Mouse (Mus musculus) ES-E14 (cell line): Measurements from ENCODE around the gene Elane. TPM values are rescaled to one million over a fixed set of nuclear protein-coding genes. Genes with fewer than 3 reads are reported as not detected.

Experiments
- DNase-seq: peaks from one replicate; pipeline ENCODE4 v3.0.0-alpha.2; 2013; ENCODE audit warnings: low read depth, low spot score
- H3K27ac ChIP-seq: 2 replicates; pipeline ENCODE4 v1.5.1; 2012; ENCODE audit warnings: low read depth, mild to moderate bottlenecking, low read length, moderate library complexity, mixed read lengths; ENCODE audit not compliant: poor library complexity, insufficient read depth, severe bottlenecking
- H3K36me3 ChIP-seq: 2 replicates; pipeline ENCODE4 v1.6.1; 2012; ENCODE audit warnings: mild to moderate bottlenecking, low read length, moderate library complexity, mixed read lengths; ENCODE audit not compliant: control insufficient read depth, poor library complexity, insufficient read depth, severe bottlenecking
- H3K4me1 ChIP-seq, 2 experiments: fragments of 150-350 bp in 1 of 2; sonication (generic) in 1 of 2; 2 replicates each; pipeline ENCODE4 v1.6.1; 2012; ENCODE audit warnings: low read length in 2 of 2, mild to moderate bottlenecking in 1 of 2, mixed read lengths in 1 of 2; ENCODE audit not compliant: control insufficient read depth in 2 of 2, insufficient read depth in 2 of 2, poor library complexity in 1 of 2
- H3K4me3 ChIP-seq, 2 experiments: fragments of 150-350 bp in 1 of 2; sonication (generic) in 1 of 2; 2 replicates each; pipeline ENCODE4 v1.5.1; 2012; ENCODE audit warnings: low read length in 2 of 2, low read depth in 1 of 2, mild to moderate bottlenecking in 1 of 2, mixed read lengths in 1 of 2; ENCODE audit not compliant: insufficient read depth in 1 of 2, poor library complexity in 1 of 2, severe bottlenecking in 1 of 2
- H3K9ac ChIP-seq: 2 replicates; pipeline ENCODE4 v1.6.1; 2012; ENCODE audit warnings: low read depth, mild to moderate bottlenecking, low read length, mixed read lengths; ENCODE audit not compliant: poor library complexity, insufficient read depth, severe bottlenecking
- H3K9me3 ChIP-seq: fragments of 150-350 bp; sonication (generic); 2 replicates; pipeline ENCODE4 v1.6.1; 2012; ENCODE audit warnings: low read depth, mild to moderate bottlenecking, low read length; ENCODE audit not compliant: control insufficient read depth, insufficient read depth
- CHD2 ChIP-seq: IDR thresholded peaks from 2 replicates; pipeline ENCODE4 v1.6.1; 2014; ENCODE audit warnings: mild to moderate bottlenecking, low read depth, low read length, inconsistent platforms
- HCFC1 ChIP-seq: IDR thresholded peaks from 2 replicates; pipeline ENCODE4 v1.6.1; 2012; ENCODE audit warnings: low read length, inconsistent platforms, borderline replicate concordance; ENCODE audit not compliant: insufficient read depth
- MAFK ChIP-seq: IDR thresholded peaks from 2 replicates; pipeline ENCODE4 v1.6.1; 2014; ENCODE audit warnings: mild to moderate bottlenecking, low read depth, low read length, inconsistent platforms; ENCODE audit not compliant: insufficient read depth
- ZC3H11A ChIP-seq: IDR thresholded peaks from 2 replicates; pipeline ENCODE4 v1.6.1; 2012; ENCODE audit warnings: low read depth, mild to moderate bottlenecking, inconsistent platforms, low read length, borderline replicate concordance
- ZNF384 ChIP-seq: IDR thresholded peaks from 2 replicates; pipeline ENCODE4 v1.6.1; 2012; ENCODE audit warnings: low read depth, low read length, inconsistent platforms
- in situ Hi-C, 2 experiments: fragments of 600-800 bp; cut with MboI; formaldehyde crosslinking; loops; one replicate each; pipeline ENCODE4 v1.15.1; 2025; ENCODE audit warnings: low sequenced_read_pairs in 2 of 2, inconsistent platforms in 1 of 2; ENCODE audit not compliant: unreplicated experiment in 2 of 2
- total RNA-seq: library from RNA; depleted of rRNA; stranded (reverse); fragments of 300-350 nt; gene quantifications from 2 replicates; pipeline ENCODE4 v1.2.3, GENCODE M21; 2012

Gene Elane
- total RNA-seq, 1 experiment: not detected

DNA sequence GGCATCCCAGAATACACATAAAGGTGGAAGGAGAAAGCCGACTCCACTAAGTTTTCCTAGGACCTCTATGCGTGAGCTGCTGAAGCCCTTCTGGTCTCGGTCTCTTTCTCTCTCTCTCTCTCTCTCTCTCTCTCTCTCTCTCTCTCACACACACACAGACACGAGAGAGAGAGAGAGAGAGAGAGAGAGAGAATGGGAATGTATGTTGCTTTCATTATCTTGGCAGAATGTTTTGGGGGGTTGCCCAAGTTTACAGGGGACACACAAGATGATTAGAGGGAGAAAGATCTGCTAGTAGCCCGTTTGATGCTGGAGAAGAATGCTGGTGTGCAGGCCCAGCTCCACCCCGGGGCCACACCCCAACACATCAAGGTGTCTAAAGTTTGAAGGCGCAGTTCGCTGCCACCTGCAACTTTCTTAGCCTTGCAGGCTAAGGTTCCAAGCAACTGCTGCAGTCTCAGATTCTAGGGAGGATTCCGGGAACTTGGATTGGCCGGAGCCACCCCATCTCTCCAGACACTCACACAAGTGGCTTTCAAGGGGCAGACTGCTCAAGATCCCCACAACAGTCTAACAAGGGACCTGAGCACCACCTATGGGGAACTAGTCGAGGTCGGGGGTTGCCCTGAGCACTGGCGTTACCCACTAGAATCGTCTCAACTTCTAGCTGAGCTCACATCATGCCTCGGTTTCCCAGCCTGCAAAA is 39.9 kb downstream of the Elane start:
- Histone ChIP-seq H3K36me3 (no peaks in the 10 kb centered on the region), H3K9me3 (no peaks in the 10 kb centered on the region), H3K9ac (peak overlapping the region; percentile 77), H3K4me1 (peaks cover 0 to 9% of the 10 kb centered on the region in 2 experiments; a peak in 2 of 4 replicates), H3K27ac (no peak overlapping the region), H3K4me3 (peak overlapping the region; percentile 81 to 96)
- DNase-seq: no peak
- no peak for TF ChIP-seq MAFK
- in situ Hi-C loops: no loop called here

- Histone ChIP-seq H3K36me3 (no peaks in the 10 kb centered on the region), H3K4me3 (peak within 1 kb of the TSS; percentile 81 to 96), H3K4me1 (peaks cover 0 to 6% of the 10 kb centered on the region in 2 experiments; a peak in 2 of 4 replicates), H3K9me3 (no peaks in the 10 kb centered on the region), H3K27ac (peak within 1 kb of the TSS; percentile 36; the same call in 1 of the 2 replicates), H3K9ac (peak within 1 kb of the TSS; percentile 82)
- peak; percentile 83 for DNase-seq
- TF ChIP-seq ZC3H11A (no peak), CHD2 (peak; percentile 94), HCFC1 (peak; percentile 71; the same call in 1 of the 2 replicates), MAFK (no peak)
- in situ Hi-C loops: no loop called here
Measured at GRCm38 (mm10) chr10:79926491-79927323, 40.7 kb downstream of the Elane start, which contains the start of gene Arid3a. TSS of gene Arid3a (plus strand) at chr10:79927043.

- no peak for TF ChIP-seq MAFK
- TF ChIP-seq HCFC1: no peak
- TF ChIP-seq ZC3H11A: no peak
- no peak for TF ChIP-seq CHD2
- no peak for TF ChIP-seq ZNF384
- in situ Hi-C loops: no loop called here
- Histone ChIP-seq H3K9ac (peak overlapping the region; percentile 82), H3K4me1 (peaks cover 0 to 6% of the 10 kb centered on the region in 2 experiments; a peak in 1 of 4 replicates), H3K27ac (peak overlapping the region; percentile 36; the same call in 1 of the 2 replicates), H3K4me3 (peak overlapping the region; percentile 81 to 96), H3K9me3 (no peaks in the 10 kb centered on the region), H3K36me3 (no peaks in the 10 kb centered on the region)
- DNase-seq: no peak
Measured at GRCm38 (mm10) chr10:79927324-79928029, 41.4 kb downstream of the Elane start.

DNA sequence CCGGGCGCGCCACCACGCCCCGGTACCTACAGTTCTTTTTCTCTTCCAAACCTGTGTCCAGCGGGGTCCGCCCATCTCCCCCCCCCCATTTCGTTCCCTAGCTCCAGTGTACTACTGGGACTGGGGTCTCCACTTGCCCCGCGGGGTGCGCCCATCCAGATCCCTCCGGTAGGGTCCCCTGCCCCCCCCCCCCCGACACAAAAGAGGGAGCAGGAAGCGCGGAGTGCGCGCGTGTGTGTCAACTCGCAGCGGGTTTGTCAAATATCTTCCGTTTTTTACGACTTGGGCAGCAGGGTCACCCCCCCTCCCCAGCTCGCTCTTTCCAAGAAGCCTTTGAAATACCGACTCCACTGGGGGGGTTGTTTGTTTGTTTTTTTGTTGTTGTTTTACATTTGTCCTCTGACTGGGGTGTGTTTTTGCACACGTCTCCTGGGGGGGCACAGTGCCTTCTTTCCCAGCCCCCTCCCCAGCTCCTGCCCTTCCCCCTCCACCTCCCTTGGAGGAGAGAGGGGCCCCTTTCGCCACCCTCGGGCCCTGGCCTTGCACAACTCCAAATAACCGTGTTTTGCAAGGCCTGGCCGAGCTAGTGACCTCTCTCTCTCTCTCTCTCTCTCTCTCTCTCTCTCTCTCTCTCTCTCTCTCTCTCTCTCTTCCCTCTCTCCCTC is 42.1 kb downstream of the Elane start:
- DNase-seq: no peak
- H3K9ac ChIP-seq: peak overlapping the region; percentile 38; the same call in 1 of the 2 replicates
- TF ChIP-seq ZNF384 (no peak), ZC3H11A (no peak), MAFK (no peak), CHD2 (no peak), HCFC1 (no peak)
- peaks cover 0 to 6% of the 10 kb centered on the region in 2 experiments; a peak in 1 of 4 replicates for H3K4me1 ChIP-seq
- peak overlapping the region; percentile 81 to 96 for H3K4me3 ChIP-seq
- H3K27ac ChIP-seq: no peak overlapping the region
- no peaks in the 10 kb centered on the region for H3K36me3 ChIP-seq
- in situ Hi-C loops: no loop called here
- H3K9me3 ChIP-seq: no peaks in the 10 kb centered on the region
